Mouse (Mus musculus) activated CD4-positive, CD25-positive, alpha-beta regulatory T cell, adult 4 months (primary cell): ENCODE data around the gene Zfp626. TPM values are rescaled to one million over a fixed set of nuclear protein-coding genes. Genes with fewer than 3 reads are reported as not detected.
"Not testable (repeated sequence)": the region's sequence is repeated elsewhere in the genome, so short reads cannot be mapped to it uniquely, and the experiment has no call there.

Experiments used
- ATAC-seq: one replicate; pipeline ENCODE4 v1.8.0; 2017
- polyA plus RNA-seq, 2 experiments: library from polyadenylated mRNA; unstranded; fragments of 100-300 nt; shearing (Covaris generic); gene quantifications; one replicate each; pipeline ENCODE4 v1.2.1; 2017

The Zfp626 gene
- 1 to 10 TPM; 5.5 to 7.3 TPM for polyA plus RNA-seq

- ATAC-seq = not testable (repeated sequence)
Measured at GRCm38 (mm10) chr7:27806896-27807295, at the start of gene Zfp626. Gene Zfp626 (plus strand): TSS chr7:27807196.

DNA sequence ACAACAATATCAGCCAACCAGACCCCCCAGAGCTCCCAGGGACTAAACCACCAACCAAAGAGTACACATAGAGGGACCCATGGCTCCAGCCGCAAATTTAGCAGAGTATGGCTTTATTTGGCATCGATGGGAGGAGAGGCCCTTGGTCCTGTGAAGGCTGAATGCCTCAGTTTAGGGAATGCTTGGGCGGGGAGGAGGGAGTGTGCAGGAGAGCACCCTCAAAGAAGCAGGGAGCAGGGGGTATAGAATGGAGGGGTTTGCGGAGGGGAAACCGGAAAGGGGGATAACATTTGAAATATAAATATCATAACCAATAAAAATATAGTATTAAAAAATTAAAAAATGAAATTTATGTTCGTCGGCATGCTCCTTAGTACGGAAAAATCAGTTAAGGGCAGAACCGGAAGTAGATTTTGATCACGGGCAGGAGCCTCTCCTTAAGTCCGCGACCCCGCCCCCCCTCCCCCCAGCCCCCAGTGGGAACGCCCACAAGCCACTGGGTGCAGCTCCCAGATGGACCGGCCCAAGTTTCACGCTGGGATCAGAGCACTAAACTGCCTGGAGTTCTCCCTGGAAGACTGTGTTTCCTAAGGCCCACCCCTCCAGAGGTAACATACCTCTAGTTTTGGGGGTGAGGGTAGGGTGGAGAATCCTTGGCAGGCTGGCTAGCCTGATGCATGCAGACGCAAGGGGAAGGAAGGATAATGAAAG is 41.7 kb upstream of the Zfp626 start:
- no peak for ATAC-seq

GRCm38 (mm10) chr7:27789306-27789705 is 17.7 kb upstream of the Zfp626 start:
- ATAC-seq = no peak

- not testable (repeated sequence) for ATAC-seq
Measured at GRCm38 (mm10) chr7:27793865-27794264, 13.1 kb upstream of the Zfp626 start.

DNA sequence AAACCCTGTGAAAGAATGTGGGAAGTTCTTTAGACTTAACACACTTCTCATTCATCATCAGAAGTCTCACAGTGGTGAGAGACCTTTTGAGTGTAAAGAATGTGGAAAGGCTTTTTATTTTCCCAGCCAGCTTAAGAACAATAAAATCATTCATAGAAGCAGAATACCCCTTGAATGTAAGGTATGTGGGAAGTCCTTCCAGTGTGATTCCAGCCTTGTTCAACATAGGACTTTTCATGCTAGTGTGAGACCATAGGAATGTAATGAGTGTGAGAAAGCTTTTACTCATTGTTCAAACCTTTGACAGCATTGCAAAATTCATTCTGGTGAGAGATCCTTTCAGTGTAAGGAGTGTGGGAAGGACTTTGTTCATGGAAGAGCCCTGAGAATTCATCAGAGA is 12.4 kb upstream of the Zfp626 start:
- no peak for ATAC-seq

DNA sequence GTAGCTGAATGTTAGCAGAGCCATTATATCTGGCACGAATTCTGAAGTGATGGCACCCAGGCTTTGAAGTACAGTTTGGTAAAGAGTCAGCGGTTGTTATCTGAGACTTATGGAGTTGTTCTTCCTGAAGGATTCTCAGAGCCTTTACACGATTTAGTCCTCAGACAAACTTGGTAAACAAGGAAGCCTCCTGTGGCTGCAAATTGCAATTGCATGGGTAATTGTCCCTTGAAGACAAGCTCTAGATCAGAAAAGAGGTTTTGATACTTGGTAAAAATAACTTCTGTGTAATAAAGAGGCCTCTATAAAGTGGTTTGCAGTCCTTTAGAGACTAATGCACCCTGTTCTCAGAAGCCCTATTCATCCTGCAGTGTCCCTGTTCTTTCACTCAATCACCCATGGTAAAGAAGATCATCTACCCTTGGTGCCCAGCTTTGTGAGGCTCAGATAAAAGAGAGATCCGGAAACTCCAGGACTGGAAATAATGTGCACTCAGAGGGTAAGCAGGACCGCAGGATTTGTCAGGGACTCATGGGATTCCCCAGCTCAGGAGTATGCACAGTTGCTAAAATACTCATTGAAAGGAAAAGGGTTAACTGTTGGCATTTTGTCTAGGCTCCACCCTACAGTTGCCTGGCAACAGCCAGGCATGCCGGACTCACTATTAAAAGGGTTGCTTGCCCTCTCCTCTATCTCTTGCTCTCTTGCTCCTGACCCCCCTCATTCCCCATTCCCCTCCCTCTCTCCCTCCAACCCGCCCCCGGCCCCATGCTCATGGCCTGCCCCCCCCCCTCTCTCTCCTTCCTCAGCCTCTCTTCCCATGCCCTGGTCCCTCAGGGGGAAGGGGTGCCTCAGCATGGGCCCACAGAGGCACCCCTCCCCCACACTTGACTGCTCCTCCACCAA is 8.8 kb upstream of the Zfp626 start:
- ATAC-seq = no peak

DNA sequence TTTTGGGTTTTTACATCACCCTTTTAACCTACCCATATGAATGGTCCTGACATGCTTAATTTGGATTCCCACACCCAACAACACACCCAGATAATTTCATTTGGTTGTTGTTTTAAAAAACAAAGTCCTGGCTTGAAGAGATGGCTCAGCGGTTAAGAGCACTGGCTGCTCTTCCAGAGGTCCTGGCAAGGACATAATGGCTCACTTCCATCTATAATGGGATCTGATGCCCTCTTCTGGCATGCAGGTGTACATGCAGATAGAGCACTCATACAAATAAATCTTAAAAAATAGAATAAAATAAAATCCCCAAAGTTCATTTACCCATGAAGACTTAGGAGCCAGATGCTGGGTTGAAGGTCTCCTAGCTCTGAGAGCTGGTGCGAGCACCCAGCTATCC is 5.9 kb upstream of the Zfp626 start:
- ATAC-seq = no peak

DNA sequence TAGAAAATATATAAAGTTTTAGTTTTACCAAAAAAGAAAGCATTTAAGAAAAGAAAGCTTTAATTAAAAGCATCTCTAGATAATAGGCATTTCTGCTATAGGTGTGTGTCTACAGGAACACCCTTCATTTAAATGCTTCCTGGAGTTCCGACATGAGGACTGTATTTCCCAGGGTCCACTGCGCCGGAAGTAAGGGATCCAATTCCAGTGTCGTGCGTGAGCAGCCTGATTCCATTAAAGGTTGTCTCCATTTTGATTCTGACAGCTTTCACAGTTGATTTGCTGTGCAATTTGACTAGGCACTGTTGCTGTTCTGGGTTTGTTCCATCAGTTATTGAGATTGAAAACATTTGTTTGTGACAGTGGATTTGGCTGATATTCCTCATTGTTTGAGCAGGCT is 4.0 kb upstream of the Zfp626 start:
- no peak for ATAC-seq

DNA sequence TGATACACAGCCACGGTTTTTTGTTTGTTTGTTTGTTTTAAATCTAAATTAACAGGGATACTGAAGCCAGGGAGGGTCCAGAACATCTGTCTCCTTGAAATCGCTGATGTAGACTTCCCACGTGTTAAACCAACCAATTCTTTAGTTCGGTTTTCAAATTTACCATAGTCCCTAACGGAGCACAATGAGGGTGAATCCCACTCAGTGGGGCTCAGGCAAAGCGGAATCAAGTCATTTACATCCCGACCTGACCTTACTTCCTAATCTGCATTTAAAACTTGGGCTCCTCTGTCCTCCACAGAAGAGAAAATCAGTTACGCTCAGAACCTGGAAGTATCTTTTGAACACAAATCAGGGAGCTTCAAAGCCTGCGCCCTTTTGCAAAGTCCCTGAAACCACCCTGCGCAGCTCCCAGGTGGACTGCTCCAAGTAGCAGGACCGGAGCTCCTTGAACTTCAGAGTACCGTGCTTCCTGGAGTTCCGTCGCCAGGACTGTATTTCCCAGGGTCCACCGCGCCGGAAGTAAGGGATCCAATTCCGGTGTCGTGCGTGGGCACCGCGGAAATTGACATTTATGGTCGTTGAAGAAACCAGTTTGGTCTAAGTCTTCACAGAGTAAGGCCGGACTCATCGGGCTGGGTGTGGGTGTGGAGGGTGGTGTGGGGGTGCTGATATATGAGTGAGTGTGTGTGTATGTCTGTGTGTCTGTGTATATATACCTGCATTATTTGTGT is 2.5 kb upstream of the Zfp626 start:
- peak; percentile 89 for ATAC-seq

GRCm38 (mm10) chr7:27807305-27807704 is 309 bp downstream of the Zfp626 start:
- not testable (repeated sequence) for ATAC-seq

DNA sequence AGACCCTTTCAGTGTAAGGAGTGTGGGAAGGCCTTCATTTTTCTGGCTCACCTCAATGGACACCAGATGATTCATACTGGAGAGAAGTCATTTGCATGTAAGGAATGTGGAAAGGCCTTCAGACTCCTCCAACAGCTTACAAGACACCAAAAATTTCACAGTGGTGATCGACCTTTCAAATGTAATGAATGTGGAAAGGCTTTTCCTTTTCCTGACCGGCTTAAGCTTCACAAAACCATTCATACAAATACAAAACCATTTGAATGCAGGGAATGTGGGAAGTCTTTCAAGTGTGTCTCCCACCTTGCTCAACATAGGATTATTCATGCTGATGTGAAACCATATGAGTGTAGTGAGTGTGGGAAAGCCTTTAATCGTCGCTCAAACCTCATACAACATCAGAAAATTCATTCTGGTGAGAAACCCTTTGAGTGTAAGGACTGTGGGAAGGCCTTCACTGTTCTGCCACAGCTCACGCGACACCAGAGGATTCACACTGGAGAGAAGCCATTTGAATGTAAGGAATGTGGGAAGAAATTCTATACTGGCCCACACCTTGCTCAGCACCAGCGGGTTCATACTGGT is 11.6 kb downstream of the Zfp626 start:
- ATAC-seq = no peak

DNA sequence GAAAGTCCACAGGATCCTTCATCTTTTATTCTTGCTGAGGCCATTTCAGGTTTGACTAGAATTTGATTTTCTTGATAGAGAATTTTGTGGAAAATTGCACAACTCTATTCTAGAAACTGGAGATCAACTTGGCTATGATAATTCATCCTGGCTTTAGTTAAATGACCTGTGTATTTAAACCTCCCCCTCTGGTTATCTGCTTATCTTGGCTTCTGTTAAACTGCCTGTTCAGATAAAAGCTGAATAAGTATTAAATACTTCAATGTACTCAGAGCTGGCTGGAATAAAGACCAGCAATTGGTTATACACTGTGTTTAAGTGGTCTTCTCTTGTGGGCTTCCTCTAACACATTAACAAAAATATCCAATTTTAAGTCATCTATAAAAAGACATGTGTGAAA is 15.6 kb downstream of the Zfp626 start:
- no peak for ATAC-seq

DNA sequence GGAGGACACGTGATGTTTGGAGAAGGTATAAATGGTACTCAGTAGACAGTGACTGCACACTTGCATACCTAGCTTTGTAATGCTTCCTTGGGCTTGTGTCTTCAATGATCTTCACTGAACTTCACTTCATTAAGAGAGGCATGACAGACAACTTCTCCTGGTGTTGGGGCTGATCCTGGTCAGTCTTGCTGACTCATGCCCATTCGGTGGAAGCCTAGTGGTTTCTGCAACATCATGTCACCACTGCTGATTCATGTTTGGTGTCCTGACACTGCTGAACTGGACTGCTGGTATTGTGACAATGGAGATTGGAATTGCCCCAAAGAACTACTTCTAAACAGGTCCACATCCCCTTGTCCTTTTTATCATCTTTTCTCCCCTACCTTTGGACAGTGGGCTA is 27.1 kb downstream of the Zfp626 start:
- ATAC-seq = no peak

DNA sequence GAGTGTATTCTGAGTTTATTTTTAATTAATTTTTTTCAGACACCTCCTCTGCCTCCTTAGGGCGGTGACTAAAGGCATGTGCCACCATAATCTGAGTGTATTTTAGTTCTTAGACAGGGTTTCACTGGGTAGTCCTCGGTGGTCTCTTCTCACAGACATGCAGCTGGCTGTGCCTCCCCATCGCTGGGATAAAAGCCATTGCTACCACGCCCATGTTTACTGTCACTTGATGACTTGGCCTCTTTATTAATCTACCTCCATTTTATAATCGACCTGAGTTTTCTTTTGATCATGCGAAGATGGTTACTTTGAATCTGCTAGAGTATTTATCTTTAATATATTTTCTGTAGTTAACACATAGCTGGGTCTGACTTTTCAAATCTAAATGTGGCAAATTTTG is 30.9 kb downstream of the Zfp626 start:
- no peak for ATAC-seq

DNA sequence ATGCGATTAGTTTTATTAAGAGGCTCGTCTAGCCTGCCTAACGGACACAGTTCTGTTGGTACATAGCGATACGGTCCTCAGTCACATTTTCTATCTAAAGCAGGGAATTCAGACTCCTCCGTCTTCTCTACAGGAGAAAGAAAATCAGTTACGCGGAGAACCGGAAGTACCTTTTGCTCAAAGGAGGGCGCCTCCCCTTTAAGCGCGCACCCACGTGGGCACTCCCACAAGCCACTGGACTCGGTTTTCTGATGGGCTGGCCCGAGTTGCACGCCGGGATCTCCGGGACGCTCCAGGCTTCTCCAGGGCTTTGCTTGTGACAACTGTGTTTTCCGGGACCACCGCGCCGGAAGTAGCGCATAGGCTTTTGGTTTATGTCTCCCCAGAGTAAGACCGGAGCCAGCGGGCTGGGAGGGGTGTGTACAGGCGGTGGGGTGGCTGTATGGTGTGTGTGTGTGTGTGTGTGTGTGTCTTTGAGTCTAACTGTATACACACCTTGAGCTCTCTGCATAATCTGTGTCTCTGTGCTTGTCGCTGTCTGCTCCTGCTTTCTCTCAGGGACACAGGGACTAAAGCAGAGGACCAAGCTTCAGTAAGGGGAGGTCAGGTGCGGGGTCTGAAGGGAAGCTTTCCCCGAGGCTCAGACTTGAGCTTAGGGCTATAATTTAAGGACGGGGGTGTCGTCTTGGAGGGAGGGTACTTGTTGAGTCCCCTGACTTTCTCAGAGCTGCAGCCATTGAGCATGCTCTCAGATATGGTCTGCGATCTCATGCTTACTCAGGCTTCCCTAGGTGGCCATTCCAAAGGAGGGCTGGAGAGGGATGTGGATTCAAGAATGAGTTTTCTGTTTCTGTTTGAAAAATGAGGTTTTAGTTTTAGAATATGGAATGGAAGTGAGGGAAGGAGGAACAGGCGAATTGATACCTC is 31.6 kb downstream of the Zfp626 start, which contains the start of gene Zfp59:
TSS of gene Zfp59 (plus strand) at position 285 of the 927 bp plus-strand sequence.
- peak; percentile 95 for ATAC-seq

DNA sequence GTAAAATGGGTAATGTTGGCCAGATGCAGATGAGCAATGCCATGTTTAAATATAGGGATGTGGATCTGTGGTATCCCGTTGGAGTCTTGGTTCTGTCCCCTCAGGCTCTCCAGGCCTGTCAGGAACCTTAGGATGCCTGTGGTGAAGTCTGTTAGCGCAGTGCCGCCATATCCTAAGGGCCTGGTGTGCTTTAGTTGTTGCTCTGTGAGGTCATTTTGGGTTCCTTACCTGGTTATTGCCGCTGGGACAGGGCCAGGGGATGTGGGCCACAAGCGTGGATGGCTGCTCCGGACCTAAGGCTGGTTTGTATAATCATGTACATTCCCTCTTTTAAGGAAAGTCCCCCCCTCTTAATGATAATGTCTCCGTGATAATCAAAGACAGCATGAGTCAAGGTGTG is 32.6 kb downstream of the Zfp626 start:
- no peak for ATAC-seq

- ATAC-seq = no peak
Measured at GRCm38 (mm10) chr7:27840104-27840503, 33.1 kb downstream of the Zfp626 start.

DNA sequence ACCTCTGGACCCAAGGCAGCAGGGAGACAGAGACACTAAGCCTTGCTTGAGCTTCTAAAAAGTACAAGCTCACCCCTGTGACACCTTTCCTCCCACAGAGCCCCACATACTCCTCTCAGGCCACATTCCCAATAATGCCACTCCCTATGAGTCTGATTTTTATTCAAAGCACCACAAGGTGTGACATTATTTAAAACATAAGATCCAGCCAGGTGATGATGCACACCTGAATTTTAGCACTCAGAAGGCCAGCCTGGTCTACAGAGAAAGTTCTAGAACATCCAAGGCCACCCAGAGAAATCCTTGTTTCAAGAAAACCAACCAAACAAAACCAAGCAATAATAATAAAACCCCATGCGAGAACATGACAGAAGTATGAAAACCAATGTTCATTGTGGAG is 50.2 kb downstream of the Zfp626 start, which contains the start of gene Zfp607a:
TSS of gene Zfp607a (plus strand) at position 301 of the 400 bp plus-strand sequence.
- ATAC-seq = no peak

- peak; percentile 40 for ATAC-seq
Measured at GRCm38 (mm10) chr7:27859301-27860251, 52.6 kb downstream of the Zfp626 start.
